Mouse (Mus musculus) cerebellum, postnatal 25 days (tissue): ENCODE data around the gene Scn4a.
A peak's percentile ranks its signal among the peaks of the same experiment; 100 is the strongest.
"Not testable (repeated sequence)": the region's sequence is repeated elsewhere in the genome, so short reads cannot be mapped to it uniquely, and the experiment has no call there.

Experiments
- DNase-seq, 2 experiments: peaks; one replicate each; pipeline ENCODE4 v3.0.0; 2021; ENCODE audit warnings: mixed read lengths in 2 of 2

Scn4a gene

GRCm38 (mm10) chr11:106355382-106356128 is 2.5 kb upstream of the Scn4a start:
- peak; percentile 74 to 84 for DNase-seq

GRCm38 (mm10) chr11:106354181-106354580 is 1.1 kb upstream of the Scn4a start:
- no peak for DNase-seq

GRCm38 (mm10) chr11:106351941-106352340 is 1.1 kb downstream of the Scn4a start:
- DNase-seq: no peak

GRCm38 (mm10) chr11:106351253-106351652 is 1.8 kb downstream of the Scn4a start:
- DNase-seq: no peak

GRCm38 (mm10) chr11:106350853-106351252 is 2.2 kb downstream of the Scn4a start:
- no peak for DNase-seq

- no peak for DNase-seq
These were observed 3.3 kb downstream of the Scn4a start for GRCm38 (mm10) chr11:106349772-106350171.

GRCm38 (mm10) chr11:106344910-106345309 is 8.2 kb downstream of the Scn4a start:
- DNase-seq: no peak

GRCm38 (mm10) chr11:106340990-106341520 is 12.0 kb downstream of the Scn4a start:
- DNase-seq: no peak

- not testable (repeated sequence) for DNase-seq
These were observed 13.8 kb downstream of the Scn4a start for GRCm38 (mm10) chr11:106339323-106339722.

- DNase-seq: no peak
These were observed 14.2 kb downstream of the Scn4a start for GRCm38 (mm10) chr11:106338870-106339269.

- DNase-seq: no peak
These were observed 15.1 kb downstream of the Scn4a start for GRCm38 (mm10) chr11:106338029-106338428.

- no peak for DNase-seq
These were observed 19.0 kb downstream of the Scn4a start for GRCm38 (mm10) chr11:106334066-106334465.

GRCm38 (mm10) chr11:106332458-106332857 is 20.6 kb downstream of the Scn4a start:
- DNase-seq: peak; percentile 43 to 70

- DNase-seq: peak; percentile 41 to 56
These were observed 23.4 kb downstream of the Scn4a start for GRCm38 (mm10) chr11:106329682-106330081.

- no peak for DNase-seq
These were observed 24.0 kb downstream of the Scn4a start for GRCm38 (mm10) chr11:106329128-106329527.

- no peak for DNase-seq
These were observed 24.6 kb downstream of the Scn4a start for GRCm38 (mm10) chr11:106328521-106328920.

- DNase-seq: no peak
These were observed 26.6 kb downstream of the Scn4a start for GRCm38 (mm10) chr11:106326475-106326874.

- peak; percentile 71 to 87 for DNase-seq
These were observed 27.4 kb downstream of the Scn4a start for GRCm38 (mm10) chr11:106325566-106326206.

GRCm38 (mm10) chr11:106324858-106325257 is 28.2 kb downstream of the Scn4a start:
- no peak for DNase-seq

- no peak for DNase-seq
These were observed 34.4 kb downstream of the Scn4a start for GRCm38 (mm10) chr11:106318406-106319366.

- DNase-seq: no peak
These were observed 35.3 kb downstream of the Scn4a start for GRCm38 (mm10) chr11:106317801-106318200.

- DNase-seq: no peak
These were observed 36.7 kb downstream of the Scn4a start for GRCm38 (mm10) chr11:106316416-106316815.

- no peak for DNase-seq
These were observed 38.7 kb downstream of the Scn4a start, which contains the start of gene Cd79b for GRCm38 (mm10) chr11:106314333-106314812. Gene Cd79b (minus strand): TSS chr11:106314762.
